Mouse (Mus musculus): ENCODE data around the gene Chrna3.

DNA sequence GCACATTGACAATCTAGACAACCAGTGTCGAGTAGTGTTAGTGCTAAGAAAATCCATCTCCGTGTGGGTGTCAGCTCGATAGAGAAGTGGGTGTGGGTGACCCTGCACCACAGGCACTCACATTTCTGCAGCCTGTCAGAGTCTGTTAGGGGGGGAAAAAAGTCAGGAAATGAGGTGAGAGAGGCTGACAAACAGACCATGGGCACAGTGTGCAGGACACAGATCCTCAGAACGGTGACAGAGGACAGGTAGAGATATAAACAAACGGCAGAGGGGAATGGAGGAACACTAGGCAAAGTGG, 41.6 kb upstream of the Chrna3 start:
- no peak for TF ChIP-seq CTCF (IDR thresholded peaks at IDR 0.05; ENCODE audit: insufficient read depth, low read depth, low read length)
- TF ChIP-seq POLR2A (IDR thresholded peaks at IDR 0.05; ENCODE audit: insufficient read depth, low read depth, low read length) = no peak

All from olfactory bulb, adult 2 months (tissue).